Comparison of ENCODE assay signal across 32 mouse cellular contexts in genomic region chr16:18230617-18231016, GRCm38 (mm10). TPM values are rescaled to one million over a fixed set of nuclear protein-coding genes. Genes with fewer than 3 reads are reported as not detected.
A peak's percentile ranks its signal among the peaks of the same experiment; 100 is the strongest.
DNase-seq lines count a peak whose midpoint lies in the region; ATAC-seq lines count a peak whose summit lies in the region.
"Had no signal": no experiment of that assay in that cellular context is flagged by ENCODE, and none has a peak within 500 bp of the region (broad histone marks: within the 10 kb centered on the region; RNA-seq: fewer than 3 reads in every experiment).

No protein-coding gene starts in this region.

- H3K4me1 ChIP-seq in heart, embryonic 11.5 days (ENCODE audit: control insufficient read depth, insufficient read depth, low read length), result peaks cover 37% of the 10 kb centered on the region
- peaks cover 42% of the 10 kb centered on the region for H3K4me1 ChIP-seq in limb, embryonic 15.5 days
- peaks cover 38% of the 10 kb centered on the region for H3K4me1 ChIP-seq in limb, embryonic 10.5 days
- H3K4me1 ChIP-seq in heart, embryonic 16.5 days (ENCODE audit: control insufficient read depth, insufficient read depth, low read length), result peaks cover 50% of the 10 kb centered on the region

- 0 out of 2 replicates have a peak overlapping the region, but pooled peaks have one; percentile 24 for H3K9ac ChIP-seq in heart, embryonic 11.5 days (ENCODE audit: low read depth, low read length)
- no peak overlapping the region for H3K9ac ChIP-seq in limb, embryonic 15.5 days
- peak overlapping the region; percentile 46 for H3K9ac ChIP-seq in heart, embryonic 16.5 days (ENCODE audit: low read length)
- H3K9ac ChIP-seq: forebrain, postnatal 0 days; hindbrain, embryonic 15.5 days; intestine, embryonic 15.5 days had no signal

- peak overlapping the region; percentile 46 for H3K4me2 ChIP-seq in heart, embryonic 11.5 days
- H3K4me2 ChIP-seq in limb, embryonic 15.5 days, result no peak overlapping the region
- peak overlapping the region; percentile 70 for H3K4me2 ChIP-seq in heart, embryonic 16.5 days (ENCODE audit: low read depth, low read length)
- H3K4me2 ChIP-seq: embryonic facial prominence, embryonic 13.5 days; hindbrain, embryonic 15.5 days had no signal

- H3K9me3 ChIP-seq in heart, embryonic 11.5 days (replicated peaks; ENCODE audit: control insufficient read depth, low read length), result no peaks in the 10 kb centered on the region
- no peaks in the 10 kb centered on the region for H3K9me3 ChIP-seq in limb, embryonic 15.5 days
- H3K9me3 ChIP-seq in limb, embryonic 10.5 days (replicated peaks), result no peaks in the 10 kb centered on the region
- H3K9me3 ChIP-seq in heart, embryonic 16.5 days (replicated peaks; ENCODE audit: control insufficient read depth, low read length), result no peaks in the 10 kb centered on the region
- H3K9me3 ChIP-seq: embryonic facial prominence, embryonic 13.5 days; hindbrain, embryonic 15.5 days; intestine, embryonic 15.5 days had no signal

- ATAC-seq in heart, embryonic 11.5 days (replicated peaks; ENCODE audit: insufficient number of reproducible peaks, low FRiP score, low TSS enrichment), result no peak
- ATAC-seq in limb, embryonic 15.5 days (ENCODE audit: insufficient number of reproducible peaks, low FRiP score, low TSS enrichment, low read depth), result no peak
- ATAC-seq in heart, embryonic 16.5 days (replicated peaks; ENCODE audit: extremely low read depth, insufficient read depth, low FRiP score), result 0 out of 2 replicates have a peak, but pooled peaks have one; percentile 0
- no peak for ATAC-seq in megakaryocyte, adult 5-6 weeks (ENCODE audit: poor library complexity, severe bottlenecking)
- ATAC-seq: CD4-positive, CD25-positive, alpha-beta regulatory T cell, adult 4 months; forebrain, postnatal 0 days; intestine, embryonic 15.5 days; Patski had no signal

- H3K36me3 ChIP-seq in heart, embryonic 11.5 days (ENCODE audit: control insufficient read depth, insufficient read depth, low read length), result peaks cover 6% of the 10 kb centered on the region
- H3K36me3 ChIP-seq in limb, embryonic 15.5 days, result peaks cover 33% of the 10 kb centered on the region
- H3K36me3 ChIP-seq in limb, embryonic 10.5 days, result peaks cover 49% of the 10 kb centered on the region
- peaks cover 22% of the 10 kb centered on the region for H3K36me3 ChIP-seq in heart, embryonic 16.5 days (ENCODE audit: control insufficient read depth, insufficient read depth)

- peak overlapping the region; percentile 94 for H3K27ac ChIP-seq in heart, embryonic 11.5 days (ENCODE audit: low read depth, low read length)
- H3K27ac ChIP-seq in limb, embryonic 15.5 days, result peak overlapping the region; percentile 61; the same call in 1 of the 2 replicates
- H3K27ac ChIP-seq in limb, embryonic 10.5 days, result no peak overlapping the region
- peak overlapping the region; percentile 99 for H3K27ac ChIP-seq in heart, embryonic 16.5 days (ENCODE audit: low read length)
- H3K27ac ChIP-seq: embryonic facial prominence, embryonic 13.5 days; intestine, embryonic 15.5 days had no signal

- no peak overlapping the region for H3K4me3 ChIP-seq in heart, embryonic 11.5 days (ENCODE audit: low read depth, low read length)
- no peak overlapping the region for H3K4me3 ChIP-seq in limb, embryonic 15.5 days
- no peak overlapping the region for H3K4me3 ChIP-seq in limb, embryonic 10.5 days
- H3K4me3 ChIP-seq in heart, embryonic 16.5 days (ENCODE audit: low read length), result no peak overlapping the region
- H3K4me3 ChIP-seq: embryonic facial prominence, embryonic 13.5 days; hindbrain, embryonic 15.5 days; intestine, embryonic 15.5 days had no signal

- no peaks in the 10 kb centered on the region for H3K27me3 ChIP-seq in heart, embryonic 11.5 days (ENCODE audit: control insufficient read depth, insufficient read depth, low read length)
- H3K27me3 ChIP-seq in limb, embryonic 15.5 days, result no peaks in the 10 kb centered on the region
- no peaks in the 10 kb centered on the region for H3K27me3 ChIP-seq in limb, embryonic 10.5 days (ENCODE audit: low read depth, poor library complexity, severe bottlenecking)
- H3K27me3 ChIP-seq in heart, embryonic 16.5 days (ENCODE audit: control insufficient read depth, insufficient read depth, low read length), result no peaks in the 10 kb centered on the region
- H3K27me3 ChIP-seq: embryonic facial prominence, embryonic 13.5 days; hindbrain, embryonic 15.5 days; intestine, embryonic 15.5 days; Patski had no signal

- peak; percentile 25 to 36 for DNase-seq in cerebellum, postnatal 25 days
- no peak for DNase-seq in cerebellum, adult 11-12 months
- DNase-seq in heart, postnatal 4 days, result no peak
- no peak for DNase-seq in limb, embryonic 10.5 days (ENCODE audit: low spot score)
- DNase-seq: adrenal gland, postnatal 10 days; forebrain, postnatal 0 days; kidney, adult 9 months; kidney, postnatal 4 days; lung, postnatal 10 days; midbrain, embryonic 14.5 days; right cerebral cortex, postnatal 25 days had no signal

- 69% methylated on average over 6 of the region's 6 CpGs for WGBS in heart, embryonic 11.5 days (ENCODE audit: insufficient replicate concordance)
- 90% methylated on average over 6 of the region's 6 CpGs for WGBS in limb, embryonic 15.5 days
- WGBS in limb, embryonic 10.5 days, result 90% methylated on average over 6 of the region's 6 CpGs
- WGBS in heart, embryonic 16.5 days, result 62% methylated on average over 6 of the region's 6 CpGs

RNA-seq across cellular contexts. Expression of gene Zdhhc8, which starts 4.3 kb away (rescaled TPM):
- polyA plus RNA-seq in heart, embryonic 11.5 days (2014; fragmentation: Nextera tagmentation; extraction: Ambion mirVana), result 16.3 and 17.3 TPM in 2 replicates
- 10 to 100 TPM; 29.8 to 36.0 TPM for total RNA-seq in heart, postnatal 4 days (2021)
- polyA plus RNA-seq in limb, embryonic 15.5 days (2015; fragmentation: Nextera tagmentation; extraction: Ambion mirVana), result 20.0 and 23.8 TPM in 2 replicates
- 14.1 and 16.7 TPM in 2 replicates for polyA plus RNA-seq in limb, embryonic 10.5 days (2016; fragmentation: Nextera tagmentation; extraction: Ambion mirVana)
- 16.3 and 22.7 TPM in 2 replicates for polyA plus RNA-seq in heart, embryonic 16.5 days (2015; fragmentation: Nextera tagmentation; extraction: Ambion mirVana)
- 5.1 and 5.8 TPM in 2 replicates for total RNA-seq in megakaryocyte, adult 5-6 weeks (2015)
- total RNA-seq in megakaryocyte, adult 5-6 weeks (2017), result 2.2 and 4.0 TPM in 2 replicates

RNA-seq across cellular contexts. Expression of gene Ccdc188, which starts 12.9 kb away (rescaled TPM):
- not detected in 2 replicates for polyA plus RNA-seq in heart, embryonic 11.5 days (2014; fragmentation: Nextera tagmentation; extraction: Ambion mirVana)
- not detected for total RNA-seq in heart, postnatal 4 days (2021)
- polyA plus RNA-seq in limb, embryonic 15.5 days (2015; fragmentation: Nextera tagmentation; extraction: Ambion mirVana), result not detected in 2 replicates
- not detected in 2 replicates for polyA plus RNA-seq in limb, embryonic 10.5 days (2016; fragmentation: Nextera tagmentation; extraction: Ambion mirVana)
- 0.17 TPM in 1 of 2 replicates, not detected in the other for polyA plus RNA-seq in heart, embryonic 16.5 days (2015; fragmentation: Nextera tagmentation; extraction: Ambion mirVana)
- total RNA-seq in megakaryocyte, adult 5-6 weeks (2015), result not detected in 2 replicates
- total RNA-seq in megakaryocyte, adult 5-6 weeks (2017), result not detected in 2 replicates
- total RNA-seq: adrenal gland, postnatal 10 days; common myeloid progenitor, adult 5-6 weeks; ES-E14; forebrain, postnatal 0 days; gastrocnemius, adult 18-20 months; granulocyte monocyte progenitor cell, adult 5-6 weeks; layer of hippocampus, postnatal 14 days; left cerebral cortex, postnatal 14 days; megakaryocyte progenitor cell, adult 5-6 weeks; neutrophil, adult 5-6 weeks had no signal
- polyA plus RNA-seq: CD4-positive, CD25-positive, alpha-beta regulatory T cell, adult 4 months; embryonic facial prominence, embryonic 13.5 days; hindbrain, embryonic 15.5 days; intestine, embryonic 15.5 days; limb, embryonic 14.5 days; liver, embryonic 16.5 days; midbrain, embryonic 14.5 days; Patski; spleen, adult 2 months; stomach, embryonic 14.5 days had no signal

RNA-seq across cellular contexts. Expression of gene Trmt2a, which starts 17.9 kb away (rescaled TPM):
- polyA plus RNA-seq in heart, embryonic 11.5 days (2014; fragmentation: Nextera tagmentation; extraction: Ambion mirVana), result 56.0 and 58.2 TPM in 2 replicates
- 10 to 100 TPM; 30.8 to 32.9 TPM for total RNA-seq in heart, postnatal 4 days (2021)
- 103 and 110 TPM in 2 replicates for polyA plus RNA-seq in limb, embryonic 15.5 days (2015; fragmentation: Nextera tagmentation; extraction: Ambion mirVana)
- polyA plus RNA-seq in limb, embryonic 10.5 days (2016; fragmentation: Nextera tagmentation; extraction: Ambion mirVana), result 118 and 122 TPM in 2 replicates
- polyA plus RNA-seq in heart, embryonic 16.5 days (2015; fragmentation: Nextera tagmentation; extraction: Ambion mirVana), result 65.9 and 69.9 TPM in 2 replicates
- 62.8 and 73.1 TPM in 2 replicates for total RNA-seq in megakaryocyte, adult 5-6 weeks (2015)
- total RNA-seq in megakaryocyte, adult 5-6 weeks (2017), result 48.8 and 69.0 TPM in 2 replicates

RNA-seq across cellular contexts. Expression of gene Ranbp1, which starts 17.9 kb away (rescaled TPM):
- polyA plus RNA-seq in heart, embryonic 11.5 days (2014; fragmentation: Nextera tagmentation; extraction: Ambion mirVana), result 585 and 656 TPM in 2 replicates
- 100 to 1,000 TPM; 130 to 137 TPM for total RNA-seq in heart, postnatal 4 days (2021)
- polyA plus RNA-seq in limb, embryonic 15.5 days (2015; fragmentation: Nextera tagmentation; extraction: Ambion mirVana), result 431 and 446 TPM in 2 replicates
- polyA plus RNA-seq in limb, embryonic 10.5 days (2016; fragmentation: Nextera tagmentation; extraction: Ambion mirVana), result 1,185 and 1,368 TPM in 2 replicates
- 295 and 343 TPM in 2 replicates for polyA plus RNA-seq in heart, embryonic 16.5 days (2015; fragmentation: Nextera tagmentation; extraction: Ambion mirVana)
- total RNA-seq in megakaryocyte, adult 5-6 weeks (2015), result 222 and 262 TPM in 2 replicates
- total RNA-seq in megakaryocyte, adult 5-6 weeks (2017), result 251 and 278 TPM in 2 replicates

RNA-seq across cellular contexts. Expression of gene Gm49776, which starts 27.5 kb away (rescaled TPM):
- polyA plus RNA-seq in heart, embryonic 11.5 days (2014; fragmentation: Nextera tagmentation; extraction: Ambion mirVana), result 3.7 TPM in 1 of 2 replicates, not detected in the other
- not detected for total RNA-seq in heart, postnatal 4 days (2021)
- polyA plus RNA-seq in limb, embryonic 15.5 days (2015; fragmentation: Nextera tagmentation; extraction: Ambion mirVana), result 0.87 TPM in 1 of 2 replicates, not detected in the other
- 2.5 TPM in 1 of 2 replicates, not detected in the other for polyA plus RNA-seq in limb, embryonic 10.5 days (2016; fragmentation: Nextera tagmentation; extraction: Ambion mirVana)
- polyA plus RNA-seq in heart, embryonic 16.5 days (2015; fragmentation: Nextera tagmentation; extraction: Ambion mirVana), result 3.2 TPM in 1 of 2 replicates, not detected in the other
- not detected in 2 replicates for total RNA-seq in megakaryocyte, adult 5-6 weeks (2015)
- not detected in 2 replicates for total RNA-seq in megakaryocyte, adult 5-6 weeks (2017)
- total RNA-seq: adrenal gland, postnatal 10 days; common myeloid progenitor, adult 5-6 weeks; forebrain, postnatal 0 days; gastrocnemius, adult 18-20 months; granulocyte monocyte progenitor cell, adult 5-6 weeks; layer of hippocampus, postnatal 14 days; left cerebral cortex, postnatal 14 days; neutrophil, adult 5-6 weeks had no signal
- polyA plus RNA-seq: CD4-positive, CD25-positive, alpha-beta regulatory T cell, adult 4 months; liver, embryonic 16.5 days; spleen, adult 2 months; stomach, embryonic 14.5 days had no signal

Comparison
In these comparisons a context has a peak if more than half of its experiments do, and no peak if none do; other contexts are left out.
1. DNase-seq: peak in cerebellum, postnatal 25 days (2 of 2); none in cerebellum, adult 11-12 months (single experiment), heart, postnatal 4 days (single experiment) and limb, embryonic 10.5 days (single experiment).